Mouse (Mus musculus) kidney, postnatal 25 days (tissue): ENCODE results near the gene Atf6b.

Experiments used
- DNase-seq, 2 experiments: peaks; one replicate each; pipeline ENCODE4 v3.0.0; 2021; ENCODE audit warnings: mixed read lengths in 2 of 2

The Atf6b gene

GRCm38 (mm10) chr17:34646906-34647787, at the start of gene Atf6b:
Gene Atf6b, plus strand, starts transcription at chr17:34647146.
- peak; percentile 97 to 100 for DNase-seq

GRCm38 (mm10) chr17:34597566-34598095, 49.3 kb upstream of the Atf6b start, which contains the start of gene Ager:
Gene Ager, plus strand, starts transcription at chr17:34597862.
- DNase-seq: peak in 1 of 2 experiments; percentile 36

GRCm38 (mm10) chr17:34599891-34600290, 47.1 kb upstream of the Atf6b start:
- peak in 1 of 2 experiments; percentile 34 for DNase-seq

- peak in 1 of 2 experiments; percentile 33 for DNase-seq
These were observed 45.1 kb upstream of the Atf6b start for GRCm38 (mm10) chr17:34601796-34602195.

- peak; percentile 99 to 100 for DNase-seq
These were observed 43.4 kb upstream of the Atf6b start, which contains the start of gene Rnf5 for GRCm38 (mm10) chr17:34603375-34604060. Gene Rnf5, minus strand, starts transcription at chr17:34603690.

- peak; percentile 99 to 100 for DNase-seq
These were observed 42.9 kb upstream of the Atf6b start, which contains the start of gene Agpat1 for GRCm38 (mm10) chr17:34604061-34604508. Gene Agpat1, plus strand, starts transcription at chr17:34604262.

GRCm38 (mm10) chr17:34604511-34605237, 42.3 kb upstream of the Atf6b start:
- DNase-seq: peak; percentile 69 to 92

GRCm38 (mm10) chr17:34605609-34606008, 41.3 kb upstream of the Atf6b start:
- DNase-seq: peak; percentile 98 to 99

GRCm38 (mm10) chr17:34606186-34607039, 40.5 kb upstream of the Atf6b start:
- peak in 1 of 2 experiments; percentile 44 for DNase-seq

- DNase-seq: peak; percentile 58 to 68
These were observed 38.9 kb upstream of the Atf6b start for GRCm38 (mm10) chr17:34607997-34608396.

GRCm38 (mm10) chr17:34611050-34611449, 35.9 kb upstream of the Atf6b start:
- no peak for DNase-seq

- DNase-seq: no peak
These were observed 33.8 kb upstream of the Atf6b start for GRCm38 (mm10) chr17:34613054-34613645.

- DNase-seq: peak in 1 of 2 experiments; percentile 41
These were observed 33.1 kb upstream of the Atf6b start for GRCm38 (mm10) chr17:34613830-34614229.

GRCm38 (mm10) chr17:34615871-34616270, 31.1 kb upstream of the Atf6b start, which contains the start of gene Egfl8:
Gene Egfl8, minus strand, starts transcription at chr17:34615971.
- DNase-seq: no peak

GRCm38 (mm10) chr17:34618999-34619398, 27.9 kb upstream of the Atf6b start:
- peak; percentile 79 to 84 for DNase-seq

- no peak for DNase-seq
These were observed 25.9 kb upstream of the Atf6b start for GRCm38 (mm10) chr17:34621006-34621405.

- no peak for DNase-seq
These were observed 23.8 kb upstream of the Atf6b start for GRCm38 (mm10) chr17:34623161-34623560.

GRCm38 (mm10) chr17:34624981-34625380, 22.0 kb upstream of the Atf6b start:
- no peak for DNase-seq

- DNase-seq: peak in 1 of 2 experiments; percentile 49
These were observed 20.7 kb upstream of the Atf6b start for GRCm38 (mm10) chr17:34626062-34626772.

GRCm38 (mm10) chr17:34626773-34627092, 20.2 kb upstream of the Atf6b start:
- DNase-seq: peak in 1 of 2 experiments; percentile 36
